Mouse (Mus musculus): ENCODE results near the gene Bpgm. TPM values are rescaled to one million over a fixed set of nuclear protein-coding genes. Genes with fewer than 3 reads are reported as not detected.

Bpgm gene
- total and polyA plus RNA-seq, 3 experiments, result 4.9 to 28.6 (median 14.5) TPM

GRCm38 (mm10) chr6:34452963-34453770, 22.8 kb upstream of the Bpgm start:
- Histone ChIP-seq H3K4me3 (ENCODE audit: low read depth, low read length) (no peak overlapping the region), H3K4me1 (ENCODE audit: insufficient read depth, low read depth, low read length) (no peaks in the 10 kb centered on the region), H3K27me3 (ENCODE audit: insufficient read depth, low read length) (peaks cover 71% of the 10 kb centered on the region), H3K9me3 (replicated peaks) (no peaks in the 10 kb centered on the region), H3K36me3 (replicated peaks) (no peaks in the 10 kb centered on the region)
- DNase-seq (ENCODE audit: low spot score) (no peak), ATAC-seq (ENCODE audit: extremely low read depth, insufficient number of reproducible peaks, low FRiP score, poor library complexity, severe bottlenecking) (no peak)
- no peak for TF ChIP-seq POLR2AphosphoS5 (IDR thresholded peaks at IDR 0.05; ENCODE audit: insufficient replicate concordance, low read depth, low read length)
- TF ChIP-seq GATA1 (IDR thresholded peaks at IDR 0.05; ENCODE audit: borderline replicate concordance, low read length), result no peak
- no peak for TF ChIP-seq GATA2 (IDR thresholded peaks at IDR 0.05; ENCODE audit: borderline replicate concordance, low read depth, low read length)
- TF ChIP-seq CTCF (IDR thresholded peaks at IDR 0.05; ENCODE audit: low read depth, low read length), result no peak
- TF ChIP-seq TAL1 (conservative IDR thresholded peaks at IDR 0.05; ENCODE audit: low read depth, low read length), result no peak

DNA sequence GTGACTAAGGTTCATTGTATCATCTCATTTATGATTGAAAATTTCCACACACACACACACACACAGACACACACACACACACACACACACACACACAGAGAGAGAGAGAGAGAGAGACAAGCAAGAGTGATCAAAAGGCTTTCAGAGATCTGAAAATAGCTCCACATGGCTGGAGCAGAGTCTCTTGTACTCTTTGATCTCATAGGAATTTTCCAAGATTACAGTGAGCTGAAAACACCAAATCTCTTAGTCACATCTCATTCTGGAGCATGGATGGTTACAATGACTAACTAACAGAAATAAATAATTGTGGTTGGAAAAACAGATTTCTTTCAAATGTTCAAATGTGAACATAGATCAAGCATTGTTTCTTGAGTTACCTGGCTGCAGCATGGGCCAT, 16.6 kb upstream of the Bpgm start:
- H3K36me3 ChIP-seq (replicated peaks), result no peaks in the 10 kb centered on the region
- H3K27me3 ChIP-seq (ENCODE audit: insufficient read depth, low read length), result peaks cover 42% of the 10 kb centered on the region
- no peaks in the 10 kb centered on the region for H3K9me3 ChIP-seq (replicated peaks)
- TF ChIP-seq GATA2 (IDR thresholded peaks at IDR 0.05; ENCODE audit: borderline replicate concordance, low read depth, low read length) (no peak), POLR2AphosphoS5 (IDR thresholded peaks at IDR 0.05; ENCODE audit: insufficient replicate concordance, low read depth, low read length) (no peak), GATA1 (IDR thresholded peaks at IDR 0.05; ENCODE audit: borderline replicate concordance, low read length) (no peak), TAL1 (conservative IDR thresholded peaks at IDR 0.05; ENCODE audit: low read depth, low read length) (no peak), CTCF (IDR thresholded peaks at IDR 0.05; ENCODE audit: low read depth, low read length) (no peak)
- DNase-seq (ENCODE audit: low spot score), result no peak
- no peaks in the 10 kb centered on the region for H3K4me1 ChIP-seq (ENCODE audit: insufficient read depth, low read depth, low read length)
- no peak overlapping the region for H3K4me3 ChIP-seq (ENCODE audit: low read depth, low read length)
- ATAC-seq (ENCODE audit: extremely low read depth, insufficient number of reproducible peaks, low FRiP score, poor library complexity, severe bottlenecking), result no peak

GRCm38 (mm10) chr6:34460651-34461050, 15.4 kb upstream of the Bpgm start:
- ATAC-seq (ENCODE audit: extremely low read depth, insufficient number of reproducible peaks, low FRiP score, poor library complexity, severe bottlenecking) (no peak), DNase-seq (ENCODE audit: low spot score) (no peak)
- H3K4me3 ChIP-seq (ENCODE audit: low read depth, low read length), result no peak overlapping the region
- no peaks in the 10 kb centered on the region for H3K36me3 ChIP-seq (replicated peaks)
- TF ChIP-seq GATA2 (IDR thresholded peaks at IDR 0.05; ENCODE audit: borderline replicate concordance, low read depth, low read length) (no peak), POLR2AphosphoS5 (IDR thresholded peaks at IDR 0.05; ENCODE audit: insufficient replicate concordance, low read depth, low read length) (no peak), TAL1 (conservative IDR thresholded peaks at IDR 0.05; ENCODE audit: low read depth, low read length) (no peak), CTCF (IDR thresholded peaks at IDR 0.05; ENCODE audit: low read depth, low read length) (no peak), GATA1 (IDR thresholded peaks at IDR 0.05; ENCODE audit: borderline replicate concordance, low read length) (no peak)
- H3K27me3 ChIP-seq (ENCODE audit: insufficient read depth, low read length), result peaks cover 34% of the 10 kb centered on the region
- no peaks in the 10 kb centered on the region for H3K9me3 ChIP-seq (replicated peaks)
- H3K4me1 ChIP-seq (ENCODE audit: insufficient read depth, low read depth, low read length), result no peaks in the 10 kb centered on the region

GRCm38 (mm10) chr6:34463582-34463981, 12.4 kb upstream of the Bpgm start:
- Histone ChIP-seq H3K27me3 (ENCODE audit: insufficient read depth, low read length) (peaks cover 20% of the 10 kb centered on the region), H3K4me3 (ENCODE audit: low read depth, low read length) (no peak overlapping the region), H3K4me1 (ENCODE audit: insufficient read depth, low read depth, low read length) (peaks cover 1% of the 10 kb centered on the region; the same call in 1 of the 2 replicates), H3K9me3 (replicated peaks) (no peaks in the 10 kb centered on the region), H3K36me3 (replicated peaks) (no peaks in the 10 kb centered on the region)
- no peak for DNase-seq (ENCODE audit: low spot score)
- TF ChIP-seq TAL1 (conservative IDR thresholded peaks at IDR 0.05; ENCODE audit: low read depth, low read length), result no peak
- TF ChIP-seq POLR2AphosphoS5 (IDR thresholded peaks at IDR 0.05; ENCODE audit: insufficient replicate concordance, low read depth, low read length), result no peak
- TF ChIP-seq GATA2 (IDR thresholded peaks at IDR 0.05; ENCODE audit: borderline replicate concordance, low read depth, low read length), result no peak
- no peak for TF ChIP-seq CTCF (IDR thresholded peaks at IDR 0.05; ENCODE audit: low read depth, low read length)
- TF ChIP-seq GATA1 (IDR thresholded peaks at IDR 0.05; ENCODE audit: borderline replicate concordance, low read length), result no peak
- no peak for ATAC-seq (ENCODE audit: extremely low read depth, insufficient number of reproducible peaks, low FRiP score, poor library complexity, severe bottlenecking)

- peak; percentile 63 for TF ChIP-seq TAL1 (conservative IDR thresholded peaks at IDR 0.05; ENCODE audit: low read depth, low read length)
- no peak for TF ChIP-seq GATA2 (IDR thresholded peaks at IDR 0.05; ENCODE audit: borderline replicate concordance, low read depth, low read length)
- ATAC-seq (ENCODE audit: extremely low read depth, insufficient number of reproducible peaks, low FRiP score, poor library complexity, severe bottlenecking) (peak; percentile 34), DNase-seq (ENCODE audit: low spot score) (peak; percentile 48)
- Histone ChIP-seq H3K27me3 (ENCODE audit: insufficient read depth, low read length) (peaks cover under 1% of the 10 kb centered on the region; the same call in 1 of the 2 replicates), H3K4me3 (ENCODE audit: low read depth, low read length) (no peak overlapping the region; the same call in 1 of the 2 replicates), H3K4me1 (ENCODE audit: insufficient read depth, low read depth, low read length) (peaks cover 56% of the 10 kb centered on the region), H3K36me3 (replicated peaks) (no peaks in the 10 kb centered on the region), H3K9me3 (replicated peaks) (no peaks in the 10 kb centered on the region)
These were observed 4.4 kb upstream of the Bpgm start for GRCm38 (mm10) chr6:34471434-34472110.

DNA sequence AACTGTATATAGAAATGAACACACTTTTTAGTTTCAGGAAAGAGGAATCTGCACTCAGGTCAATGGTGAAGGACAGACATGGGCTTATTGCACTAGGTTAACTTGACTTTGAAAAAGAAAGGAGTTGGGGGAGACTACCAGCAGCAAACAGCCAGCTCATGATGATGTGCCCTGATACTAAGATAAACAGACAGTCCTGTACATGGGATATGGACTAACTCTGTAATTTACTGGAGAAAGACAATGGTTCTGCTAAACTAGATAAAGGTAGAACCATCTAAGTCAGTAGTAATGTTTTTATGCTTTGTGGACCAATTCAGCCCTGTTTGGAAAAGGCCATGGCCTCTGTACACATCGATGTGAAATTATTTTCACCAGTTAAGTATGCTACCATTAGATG, 2.7 kb upstream of the Bpgm start:
- peaks cover 5% of the 10 kb centered on the region for H3K36me3 ChIP-seq (replicated peaks)
- no peaks in the 10 kb centered on the region for H3K27me3 ChIP-seq (ENCODE audit: insufficient read depth, low read length)
- ATAC-seq (ENCODE audit: extremely low read depth, insufficient number of reproducible peaks, low FRiP score, poor library complexity, severe bottlenecking) (0 out of 2 replicates have a peak, but pooled peaks have one; percentile 16), DNase-seq (ENCODE audit: low spot score) (no peak)
- peak; percentile 69 for TF ChIP-seq TAL1 (conservative IDR thresholded peaks at IDR 0.05; ENCODE audit: low read depth, low read length)
- no peak for TF ChIP-seq GATA1 (IDR thresholded peaks at IDR 0.05; ENCODE audit: borderline replicate concordance, low read length)
- no peak for TF ChIP-seq CTCF (IDR thresholded peaks at IDR 0.05; ENCODE audit: low read depth, low read length)
- no peak for TF ChIP-seq POLR2AphosphoS5 (IDR thresholded peaks at IDR 0.05; ENCODE audit: insufficient replicate concordance, low read depth, low read length)
- TF ChIP-seq GATA2 (IDR thresholded peaks at IDR 0.05; ENCODE audit: borderline replicate concordance, low read depth, low read length), result no peak
- no peaks in the 10 kb centered on the region for H3K9me3 ChIP-seq (replicated peaks)
- peaks cover 68% of the 10 kb centered on the region for H3K4me1 ChIP-seq (ENCODE audit: insufficient read depth, low read depth, low read length)
- no peak overlapping the region; the same call in 1 of the 2 replicates for H3K4me3 ChIP-seq (ENCODE audit: low read depth, low read length)

Data from G1E (cell line).